Mouse (Mus musculus) neural tube, postnatal 0 days (tissue): ENCODE results near the gene Pcx. TPM values are rescaled to one million over a fixed set of nuclear protein-coding genes. Genes with fewer than 3 reads are reported as not detected.

ENCODE experiments used
- microRNA-seq: library from miRNA; unstranded; fragments of <30 nt; microRNA quantifications from one replicate; pipeline ENCODE4, GENCODE M21; 2016
- polyA plus RNA-seq: library from polyadenylated mRNA; unstranded; fragments of >200 nt; fragmentation: Nextera tagmentation; extraction: Ambion mirVana; gene quantifications from 2 replicates; pipeline ENCODE4 v1.2.1, GENCODE M21; 2015

Gene Pcx
- 31.5 and 38.5 TPM in 2 replicates for polyA plus RNA-seq

GRCm38 (mm10) chr19:4509986-4510963, at the start of gene Pcx:
TSS of gene Pcx (plus strand) at chr19:4510472.

GRCm38 (mm10) chr19:4477345-4478189, 32.7 kb upstream of the Pcx start, which contains the start of gene Syt12:
TSS of gene Syt12 (minus strand) at chr19:4477447.

GRCm38 (mm10) chr19:4498062-4498933, 12.0 kb upstream of the Pcx start, which contains the start of gene 2010003K11Rik:
TSS of gene 2010003K11Rik (minus strand) at chr19:4498583.

GRCm38 (mm10) chr19:4615151-4616093, 105.2 kb downstream of the Pcx start, which contains the start of gene Lrfn4:
TSS of gene Lrfn4 (minus strand) at chr19:4615667.

GRCm38 (mm10) chr19:4625179-4625828, 115.0 kb downstream of the Pcx start, which contains the start of gene Rce1:
TSS of gene Rce1 (minus strand) at chr19:4625641.

Small RNA genes lying within 50 kb of the gene (microRNA-seq; reads per million reads assigned to microRNA genes)
- 1.5 reads per million for gene Mir6986

Other genes starting within 250 kb of the Pcx start
- 18.8 and 24.1 TPM in 2 replicates for gene Ssh3, start 241.3 kb upstream of the Pcx start, polyA plus RNA-seq
- 85.0 and 93.2 TPM in 2 replicates for gene Ankrd13d, start 227.3 kb upstream of the Pcx start, polyA plus RNA-seq
- 37.0 and 46.2 TPM in 2 replicates for gene Grk2, start 204.2 kb upstream of the Pcx start, polyA plus RNA-seq
- 21.2 and 22.8 TPM in 2 replicates for gene Kdm2a, start 112.2 kb upstream of the Pcx start, polyA plus RNA-seq
- 5.2 and 10.4 TPM in 2 replicates for gene Rhod, start 71.0 kb upstream of the Pcx start, polyA plus RNA-seq
- gene Syt12, start 33.0 kb upstream of the Pcx start, polyA plus RNA-seq, result 16.4 and 16.9 TPM in 2 replicates
- gene 2010003K11Rik, start 11.9 kb upstream of the Pcx start, polyA plus RNA-seq, result not detected in 2 replicates
- 16.6 and 20.1 TPM in 2 replicates for gene Lrfn4, start 105.2 kb downstream of the Pcx start, polyA plus RNA-seq
- 41.3 and 46.2 TPM in 2 replicates for gene Rce1, start 115.2 kb downstream of the Pcx start, polyA plus RNA-seq
- gene Gm960, start 188.2 kb downstream of the Pcx start, polyA plus RNA-seq, result 5.4 and 5.9 TPM in 2 replicates
- 11.6 and 16.4 TPM in 2 replicates for gene Sptbn2, start 200.7 kb downstream of the Pcx start, polyA plus RNA-seq
- 68.3 and 75.8 TPM in 2 replicates for gene Rbm4b, start 246.0 kb downstream of the Pcx start, polyA plus RNA-seq